Comparison of ENCODE assay signal across 1 mouse cellular context in the genomic region with DNA sequence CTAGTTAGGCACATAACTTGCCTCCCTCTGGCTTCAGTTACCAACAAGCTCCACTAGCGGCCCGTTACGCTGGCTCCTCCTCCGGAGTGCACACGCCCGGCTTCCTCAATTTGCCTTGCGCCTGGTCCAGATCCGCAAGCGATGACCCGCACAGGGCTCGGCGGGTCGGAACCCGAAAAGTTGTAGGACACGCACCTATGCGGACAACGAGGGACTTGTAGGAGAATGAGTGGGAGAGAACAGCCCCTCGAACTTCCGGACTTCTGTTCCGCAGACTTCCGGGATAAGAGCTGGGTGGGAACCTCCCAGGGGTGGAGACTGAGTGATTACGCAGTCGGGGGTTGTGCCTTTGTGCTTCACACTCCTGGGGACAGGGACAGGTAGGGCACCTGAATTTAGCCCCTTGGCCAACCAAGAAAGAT.
TF ChIP-seq lines count a peak whose summit lies in the region.

A gene (minus strand): TSS at position 305 of the 422 bp plus-strand sequence.

TF ChIP-seq in CH12.LX, 34 proteins besides CTCF, POLR2A, EP300 and RAD21 (continued from another document):
- TF ChIP-seq ZC3H11A (IDR thresholded peaks at IDR 0.05; ENCODE audit: low read depth, low read length) (no peak), GABPA (IDR thresholded peaks at IDR 0.05; ENCODE audit: insufficient replicate concordance, low read depth, low read length) (no peak), TCF12 (IDR thresholded peaks at IDR 0.05; ENCODE audit: low read depth, low read length) (peak; percentile 72), JUND (conservative IDR thresholded peaks at IDR 0.05; ENCODE audit: low read depth, low read length) (no peak), PAX5 (IDR thresholded peaks at IDR 0.05; ENCODE audit: low read length) (no peak), UBTF (IDR thresholded peaks at IDR 0.05; ENCODE audit: low read depth, low read length) (no peak), CHD1 (IDR thresholded peaks at IDR 0.05; ENCODE audit: low read depth, low read length) (no peak), MAX (IDR thresholded peaks at IDR 0.05; ENCODE audit: low read length) (0 out of 2 replicates have a peak, but pooled peaks have one; percentile 6), KAT2A (IDR thresholded peaks at IDR 0.05; ENCODE audit: insufficient replicate concordance, low read length) (no peak), SIN3A (IDR thresholded peaks at IDR 0.05; ENCODE audit: low read length) (peak; percentile 87), ZNF384 (IDR thresholded peaks at IDR 0.05; ENCODE audit: low read depth, low read length) (no peak), JUN (IDR thresholded peaks at IDR 0.05; ENCODE audit: insufficient read depth, low read depth, low read length) (no peak)
